Mouse (Mus musculus): ENCODE measurements around the gene Aim2. TPM values are rescaled to one million over a fixed set of nuclear protein-coding genes. Genes with fewer than 3 reads are reported as not detected.

Gene Aim2
- polyA plus RNA-seq, 1 experiment from 2014 or later = 5.3 TPM

DNA sequence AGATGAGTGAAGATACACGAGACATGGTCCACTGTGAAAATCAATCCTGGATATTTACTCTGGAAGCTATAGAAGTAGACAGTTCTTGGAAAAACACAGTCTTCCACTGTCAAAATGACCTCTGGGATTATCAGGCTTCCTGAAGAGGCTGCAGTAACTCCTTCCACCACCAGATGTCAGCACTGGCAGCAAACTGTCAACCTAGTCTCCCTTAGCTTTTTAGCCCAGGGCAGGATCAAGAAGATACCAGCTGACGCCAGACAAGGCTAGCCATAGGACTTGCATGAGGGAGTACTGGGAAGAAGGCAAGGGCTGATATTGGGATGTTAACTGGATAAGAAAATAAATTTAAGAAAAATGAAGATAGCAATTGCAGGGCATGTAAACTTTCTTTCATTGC lies 11.1 kb upstream of the Aim2 start:
- Histone ChIP-seq H3K4me1 (ENCODE audit: control insufficient read depth, insufficient read depth, low read length) (no peaks in the 10 kb centered on the region), H3K27ac (ENCODE audit: low read length) (no peak overlapping the region), H3K36me3 (ENCODE audit: control insufficient read depth, insufficient read depth, low read length) (no peaks in the 10 kb centered on the region), H3K4me3 (ENCODE audit: low read length) (no peak overlapping the region), H3K9me3 (ENCODE audit: control insufficient read depth, low read length) (no peaks in the 10 kb centered on the region), H3K27me3 (replicated peaks; ENCODE audit: control insufficient read depth, insufficient read depth, low read length) (no peaks in the 10 kb centered on the region), H3K9ac (ENCODE audit: low read depth, low read length) (no peak overlapping the region), H3K4me2 (ENCODE audit: low read depth, low read length) (no peak overlapping the region)
- ATAC-seq = peak; percentile 65
- 11% methylated on average over 2 of the region's 2 CpGs for WGBS

DNA sequence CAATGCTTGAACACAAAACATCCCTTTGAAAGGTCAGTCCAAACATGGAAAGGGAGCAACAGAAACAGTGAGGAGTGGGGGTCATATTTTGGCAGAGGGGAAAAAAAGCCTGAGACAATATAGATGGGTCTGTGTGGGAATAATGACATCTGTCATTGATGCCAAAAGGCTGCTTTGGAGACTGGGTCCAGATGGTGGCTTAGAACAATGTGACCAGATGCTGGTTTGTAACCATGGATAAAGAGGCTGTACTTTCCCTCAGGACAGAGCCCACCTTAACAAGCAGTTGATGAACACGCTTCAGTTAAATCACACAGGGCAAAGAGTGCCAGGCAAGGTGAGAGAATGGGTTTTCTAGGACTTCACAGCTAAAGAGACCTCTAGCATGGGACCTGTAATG lies 8.3 kb upstream of the Aim2 start:
- 81% methylated on average over 1 of the region's 1 CpGs for whole genome bisulfite sequencing
- Histone ChIP-seq H3K27me3 (replicated peaks; ENCODE audit: control insufficient read depth, insufficient read depth, low read length) (no peaks in the 10 kb centered on the region), H3K4me2 (ENCODE audit: low read depth, low read length) (no peak overlapping the region), H3K9me3 (ENCODE audit: control insufficient read depth, low read length) (no peaks in the 10 kb centered on the region), H3K9ac (ENCODE audit: low read depth, low read length) (no peak overlapping the region), H3K4me3 (ENCODE audit: low read length) (no peak overlapping the region), H3K36me3 (ENCODE audit: control insufficient read depth, insufficient read depth, low read length) (no peaks in the 10 kb centered on the region), H3K27ac (ENCODE audit: low read length) (no peak overlapping the region), H3K4me1 (ENCODE audit: control insufficient read depth, insufficient read depth, low read length) (no peaks in the 10 kb centered on the region)
- no peak for ATAC-seq

DNA sequence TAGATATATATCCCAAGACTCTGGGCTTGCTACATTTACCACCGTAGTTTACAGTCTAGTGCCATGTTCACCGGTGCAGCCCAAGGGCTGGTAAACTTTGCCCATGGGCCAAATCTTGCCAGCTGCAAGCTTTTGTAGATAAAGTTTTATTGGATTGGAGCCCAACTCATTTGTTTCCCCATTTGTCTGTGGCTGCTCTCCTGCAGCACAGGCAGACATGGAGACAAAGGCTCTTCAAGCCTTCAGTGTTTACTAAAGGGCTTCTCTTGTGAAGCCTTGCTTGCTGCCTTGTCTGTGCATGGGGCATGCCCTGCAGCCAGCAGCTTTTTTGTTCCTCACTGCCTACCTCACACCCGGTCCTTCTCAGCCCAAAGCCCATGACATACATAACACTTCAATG lies 6.7 kb upstream of the Aim2 start:
- 67% methylated on average over 3 of the region's 3 CpGs for WGBS
- H3K27me3 ChIP-seq (replicated peaks; ENCODE audit: control insufficient read depth, insufficient read depth, low read length) = no peaks in the 10 kb centered on the region
- H3K9ac ChIP-seq (ENCODE audit: low read depth, low read length) = no peak overlapping the region
- H3K4me1 ChIP-seq (ENCODE audit: control insufficient read depth, insufficient read depth, low read length) = no peaks in the 10 kb centered on the region
- no peak overlapping the region for H3K4me3 ChIP-seq (ENCODE audit: low read length)
- no peak overlapping the region for H3K4me2 ChIP-seq (ENCODE audit: low read depth, low read length)
- H3K27ac ChIP-seq (ENCODE audit: low read length) = no peak overlapping the region
- no peak for ATAC-seq
- no peaks in the 10 kb centered on the region for H3K9me3 ChIP-seq (ENCODE audit: control insufficient read depth, low read length)
- no peaks in the 10 kb centered on the region for H3K36me3 ChIP-seq (ENCODE audit: control insufficient read depth, insufficient read depth, low read length)

DNA sequence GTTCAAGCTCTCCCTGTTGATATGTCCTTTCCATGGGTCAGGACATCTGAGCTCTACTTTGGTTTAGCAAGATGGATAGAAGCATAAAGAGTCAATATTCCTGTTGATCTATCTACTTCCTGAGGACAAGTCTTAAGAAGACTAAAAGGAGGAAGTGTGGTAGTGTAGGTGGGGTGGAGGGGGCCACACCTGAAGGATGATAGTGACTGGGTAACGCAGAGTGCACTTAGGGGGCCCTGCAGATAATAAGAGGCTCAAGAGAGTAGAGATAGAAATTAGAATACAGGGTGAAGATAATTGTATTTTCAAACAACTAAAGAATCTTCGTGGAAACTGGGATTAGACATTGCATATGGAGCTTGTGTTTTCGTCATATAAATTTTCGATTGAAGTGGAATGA lies 5.6 kb upstream of the Aim2 start:
- Histone ChIP-seq H3K27me3 (replicated peaks; ENCODE audit: control insufficient read depth, insufficient read depth, low read length) (no peaks in the 10 kb centered on the region), H3K4me3 (ENCODE audit: low read length) (no peak overlapping the region), H3K4me2 (ENCODE audit: low read depth, low read length) (no peak overlapping the region), H3K36me3 (ENCODE audit: control insufficient read depth, insufficient read depth, low read length) (no peaks in the 10 kb centered on the region), H3K27ac (ENCODE audit: low read length) (no peak overlapping the region), H3K9me3 (ENCODE audit: control insufficient read depth, low read length) (no peaks in the 10 kb centered on the region), H3K9ac (ENCODE audit: low read depth, low read length) (no peak overlapping the region), H3K4me1 (ENCODE audit: control insufficient read depth, insufficient read depth, low read length) (no peaks in the 10 kb centered on the region)
- no peak for ATAC-seq
- 87% methylated on average over 4 of the region's 4 CpGs for WGBS

DNA sequence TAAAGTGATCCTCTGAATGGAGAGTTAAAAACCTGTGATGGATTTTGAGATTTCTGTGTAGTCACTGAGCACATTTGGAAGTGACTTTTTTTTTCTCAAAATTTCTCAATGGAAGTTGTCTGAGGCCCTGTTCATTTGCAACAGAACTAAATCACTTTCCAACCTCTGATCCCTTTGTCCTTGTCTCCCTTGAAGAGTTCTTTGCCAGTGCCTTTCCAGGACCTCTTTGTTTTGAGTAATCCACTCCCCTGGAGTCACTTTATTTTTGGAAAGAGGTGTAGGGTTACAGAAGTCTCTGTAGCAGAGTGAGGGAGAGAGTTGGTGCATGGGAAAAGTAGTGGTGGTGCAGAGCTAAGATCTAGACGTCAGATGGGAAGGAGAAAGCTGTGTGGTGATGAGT lies 2.2 kb upstream of the Aim2 start:
- H3K4me1 ChIP-seq (ENCODE audit: control insufficient read depth, insufficient read depth, low read length) = no peaks in the 10 kb centered on the region
- no peak overlapping the region for H3K4me3 ChIP-seq (ENCODE audit: low read length)
- H3K36me3 ChIP-seq (ENCODE audit: control insufficient read depth, insufficient read depth, low read length) = no peaks in the 10 kb centered on the region
- H3K9me3 ChIP-seq (ENCODE audit: control insufficient read depth, low read length) = no peaks in the 10 kb centered on the region
- no peak overlapping the region for H3K27ac ChIP-seq (ENCODE audit: low read length)
- no peak overlapping the region for H3K4me2 ChIP-seq (ENCODE audit: low read depth, low read length)
- no peak overlapping the region for H3K9ac ChIP-seq (ENCODE audit: low read depth, low read length)
- H3K27me3 ChIP-seq (replicated peaks; ENCODE audit: control insufficient read depth, insufficient read depth, low read length) = no peaks in the 10 kb centered on the region
- ATAC-seq = no peak
- 64% methylated on average over 1 of the region's 1 CpGs for WGBS

DNA sequence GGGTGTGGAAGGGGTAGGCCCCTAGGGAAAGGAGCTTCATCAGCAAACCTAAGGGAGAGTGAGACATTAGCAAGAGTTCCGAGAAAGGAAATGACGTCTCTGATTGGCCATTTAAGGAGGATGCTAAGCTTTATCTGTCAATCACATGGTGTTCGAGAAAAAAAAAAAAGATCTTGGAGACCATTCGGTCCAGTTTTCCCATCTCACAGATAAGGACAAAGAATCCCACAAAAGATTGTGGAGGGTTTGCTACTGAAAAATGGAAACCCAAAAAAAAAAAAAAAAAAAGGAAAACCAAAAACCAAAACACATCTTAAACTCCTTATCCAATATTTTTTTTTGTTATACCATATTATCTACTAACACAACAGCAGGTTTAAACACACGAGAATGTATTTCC lies 1.5 kb upstream of the Aim2 start:
- H3K27me3 ChIP-seq (replicated peaks; ENCODE audit: control insufficient read depth, insufficient read depth, low read length) = no peaks in the 10 kb centered on the region
- 79% methylated on average over 5 of the region's 5 CpGs for WGBS
- no peak overlapping the region for H3K4me3 ChIP-seq (ENCODE audit: low read length)
- no peak for ATAC-seq
- no peaks in the 10 kb centered on the region for H3K4me1 ChIP-seq (ENCODE audit: control insufficient read depth, insufficient read depth, low read length)
- H3K4me2 ChIP-seq (ENCODE audit: low read depth, low read length) = no peak overlapping the region
- no peak overlapping the region for H3K27ac ChIP-seq (ENCODE audit: low read length)
- no peaks in the 10 kb centered on the region for H3K36me3 ChIP-seq (ENCODE audit: control insufficient read depth, insufficient read depth, low read length)
- H3K9ac ChIP-seq (ENCODE audit: low read depth, low read length) = no peak overlapping the region
- no peaks in the 10 kb centered on the region for H3K9me3 ChIP-seq (ENCODE audit: control insufficient read depth, low read length)

DNA sequence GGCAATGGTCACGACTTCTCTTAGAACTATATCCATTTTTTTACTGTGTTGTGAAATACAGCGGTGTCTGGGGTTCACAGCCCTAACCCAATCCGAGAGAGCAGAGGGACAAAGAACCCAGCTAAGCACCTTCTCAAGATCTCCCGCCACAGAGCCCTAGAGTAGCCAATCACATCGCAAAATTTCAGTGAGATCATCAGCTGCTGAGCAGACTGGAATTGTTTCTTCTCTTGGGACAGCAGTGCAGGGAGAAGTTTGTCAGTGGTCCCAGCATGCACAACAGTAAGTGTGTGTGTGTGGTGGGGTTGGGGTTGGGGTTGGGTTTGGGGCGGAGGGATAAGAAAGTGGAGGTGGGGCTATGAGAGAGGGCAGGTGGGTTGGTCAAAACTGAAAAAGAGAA lies 733 bp upstream of the Aim2 start:
- ATAC-seq = peak; percentile 89
- no peaks in the 10 kb centered on the region for H3K36me3 ChIP-seq (ENCODE audit: control insufficient read depth, insufficient read depth, low read length)
- peak overlapping the region; percentile 2; the same call in 1 of the 2 replicates for H3K4me3 ChIP-seq (ENCODE audit: low read length)
- H3K27ac ChIP-seq (ENCODE audit: low read length) = no peak overlapping the region
- peak overlapping the region; percentile 38 for H3K4me2 ChIP-seq (ENCODE audit: low read depth, low read length)
- 1% methylated on average over 6 of the region's 6 CpGs for WGBS
- no peak overlapping the region for H3K9ac ChIP-seq (ENCODE audit: low read depth, low read length)
- H3K9me3 ChIP-seq (ENCODE audit: control insufficient read depth, low read length) = no peaks in the 10 kb centered on the region
- H3K4me1 ChIP-seq (ENCODE audit: control insufficient read depth, insufficient read depth, low read length) = no peaks in the 10 kb centered on the region
- H3K27me3 ChIP-seq (replicated peaks; ENCODE audit: control insufficient read depth, insufficient read depth, low read length) = no peaks in the 10 kb centered on the region

DNA sequence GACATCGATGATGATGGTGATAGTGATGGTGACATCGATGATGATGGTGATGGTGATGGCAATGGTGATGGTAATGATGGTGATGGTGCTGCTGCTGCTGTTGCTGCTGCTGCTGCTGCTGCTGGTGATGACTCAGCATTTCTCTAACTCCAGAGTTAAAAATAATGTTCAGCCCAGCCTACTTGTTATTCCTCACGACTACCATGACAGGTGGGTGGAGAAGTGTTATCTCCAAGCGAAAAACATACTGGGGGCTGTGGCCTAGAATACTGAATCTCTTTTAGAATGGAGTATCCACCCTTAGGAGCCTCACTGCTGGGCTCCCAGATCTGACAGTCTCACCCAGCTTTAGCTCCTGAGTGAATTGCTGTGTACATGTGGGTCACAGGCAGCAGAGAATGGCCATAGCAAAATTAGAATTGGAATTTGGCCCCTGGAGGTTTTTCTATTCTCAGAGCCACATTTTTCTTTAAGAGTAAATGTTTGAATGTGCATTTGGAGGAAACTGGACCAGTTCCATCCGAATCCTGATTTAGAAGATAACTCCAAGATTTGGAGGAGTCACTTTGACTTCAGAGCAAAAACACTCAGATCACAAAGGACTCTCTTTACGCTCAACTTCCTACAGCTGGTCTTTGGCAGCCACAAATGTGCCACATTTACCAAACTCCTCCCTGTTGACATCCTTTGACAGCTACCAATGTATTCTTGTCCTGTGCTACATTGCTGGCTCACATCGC lies 4.6 kb downstream of the Aim2 start:
- 76% methylated on average over 7 of the region's 7 CpGs for WGBS
- Histone ChIP-seq H3K4me2 (ENCODE audit: low read depth, low read length) (no peak overlapping the region), H3K36me3 (ENCODE audit: control insufficient read depth, insufficient read depth, low read length) (no peaks in the 10 kb centered on the region), H3K27me3 (replicated peaks; ENCODE audit: control insufficient read depth, insufficient read depth, low read length) (no peaks in the 10 kb centered on the region), H3K27ac (ENCODE audit: low read length) (no peak overlapping the region), H3K4me1 (ENCODE audit: control insufficient read depth, insufficient read depth, low read length) (no peaks in the 10 kb centered on the region), H3K4me3 (ENCODE audit: low read length) (no peak overlapping the region), H3K9ac (ENCODE audit: low read depth, low read length) (no peak overlapping the region), H3K9me3 (ENCODE audit: control insufficient read depth, low read length) (no peaks in the 10 kb centered on the region)
- no peak for ATAC-seq

DNA sequence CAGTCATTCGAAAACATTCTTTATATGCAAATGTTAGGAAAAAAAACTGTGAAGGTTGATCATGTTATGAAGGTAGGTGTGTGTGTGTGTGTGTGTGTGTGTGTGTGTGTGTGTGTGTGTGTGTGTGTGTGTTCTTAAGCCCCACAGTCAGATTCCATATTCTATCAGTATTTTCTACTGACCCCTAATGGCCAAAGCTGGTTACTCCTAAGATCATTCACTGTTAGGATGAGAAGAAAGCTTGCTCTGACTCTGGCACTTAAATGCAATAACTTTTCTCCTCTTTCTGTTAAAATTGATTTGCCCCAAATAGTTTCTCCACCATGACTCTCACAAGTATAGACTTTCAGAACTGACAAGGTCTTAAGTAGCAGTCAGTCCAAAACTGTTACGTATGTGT lies 6.0 kb downstream of the Aim2 start:
- WGBS = 88% methylated on average over 2 of the region's 2 CpGs
- Histone ChIP-seq H3K4me1 (ENCODE audit: control insufficient read depth, insufficient read depth, low read length) (no peaks in the 10 kb centered on the region), H3K9ac (ENCODE audit: low read depth, low read length) (no peak overlapping the region), H3K4me3 (ENCODE audit: low read length) (no peak overlapping the region), H3K4me2 (ENCODE audit: low read depth, low read length) (no peak overlapping the region), H3K27ac (ENCODE audit: low read length) (no peak overlapping the region), H3K27me3 (replicated peaks; ENCODE audit: control insufficient read depth, insufficient read depth, low read length) (no peaks in the 10 kb centered on the region), H3K9me3 (ENCODE audit: control insufficient read depth, low read length) (no peaks in the 10 kb centered on the region), H3K36me3 (ENCODE audit: control insufficient read depth, insufficient read depth, low read length) (no peaks in the 10 kb centered on the region)
- ATAC-seq = no peak

DNA sequence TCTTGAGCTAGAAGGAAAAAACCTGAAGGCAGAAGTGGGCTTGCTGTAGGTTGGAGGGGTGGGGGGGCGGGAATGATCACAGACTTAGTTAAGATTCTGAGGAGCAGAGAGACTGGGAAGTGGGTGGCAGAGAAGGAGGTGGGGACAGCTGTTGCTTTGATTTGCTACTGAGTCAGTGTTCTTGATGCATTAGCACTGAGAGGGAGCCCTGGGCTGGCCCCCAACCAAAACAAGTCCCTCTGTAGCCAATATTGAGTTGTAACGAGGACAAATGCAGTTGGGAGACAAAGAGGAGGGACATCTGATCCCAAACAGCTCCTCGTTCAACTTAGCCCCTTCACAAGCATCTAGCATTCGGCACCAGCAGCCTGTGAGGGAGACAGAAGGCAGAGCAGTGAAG lies 7.1 kb downstream of the Aim2 start:
- H3K4me1 ChIP-seq (ENCODE audit: control insufficient read depth, insufficient read depth, low read length) = no peaks in the 10 kb centered on the region
- no peaks in the 10 kb centered on the region for H3K27me3 ChIP-seq (replicated peaks; ENCODE audit: control insufficient read depth, insufficient read depth, low read length)
- no peak for ATAC-seq
- H3K4me3 ChIP-seq (ENCODE audit: low read length) = no peak overlapping the region
- no peak overlapping the region for H3K27ac ChIP-seq (ENCODE audit: low read length)
- H3K36me3 ChIP-seq (ENCODE audit: control insufficient read depth, insufficient read depth, low read length) = no peaks in the 10 kb centered on the region
- no peaks in the 10 kb centered on the region for H3K9me3 ChIP-seq (ENCODE audit: control insufficient read depth, low read length)
- H3K9ac ChIP-seq (ENCODE audit: low read depth, low read length) = no peak overlapping the region
- no peak overlapping the region for H3K4me2 ChIP-seq (ENCODE audit: low read depth, low read length)
- WGBS = 59% methylated on average over 4 of the region's 4 CpGs

All from intestine, embryonic 16.5 days (tissue).